Mouse (Mus musculus) Muller cell, postnatal 12 days (primary cell): ENCODE measurements around the gene Tpbgl.

Source experiments
- DNase-seq: peaks from one replicate; pipeline ENCODE4 v3.0.0-alpha.2; 2015; ENCODE audit errors: inconsistent ontology term

Tpbgl gene

DNA sequence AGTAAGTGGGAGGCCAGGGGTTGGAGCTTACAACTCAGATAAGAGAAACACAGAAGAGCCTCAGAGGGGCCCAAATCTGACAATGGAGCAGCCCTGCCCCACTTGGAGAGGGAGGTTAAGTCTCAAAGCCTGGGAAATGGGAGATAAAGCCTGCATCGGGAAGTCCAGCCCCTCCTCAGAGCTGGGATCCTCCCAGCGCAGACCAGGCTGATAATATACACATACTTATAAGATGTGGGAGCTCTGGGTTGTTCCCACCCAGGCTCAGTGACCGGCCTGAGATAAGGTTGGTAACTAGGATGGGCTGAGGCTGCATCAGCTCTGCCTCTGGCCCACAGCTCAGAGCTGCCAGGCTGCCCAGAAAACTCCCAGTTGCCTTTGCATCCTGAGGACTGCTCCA, 15.2 kb upstream of the Tpbgl start:
- DNase-seq: no peak

- DNase-seq: peak; percentile 22
Observed at GRCm38 (mm10) chr7:99641245-99641644, 14.3 kb upstream of the Tpbgl start.

DNA sequence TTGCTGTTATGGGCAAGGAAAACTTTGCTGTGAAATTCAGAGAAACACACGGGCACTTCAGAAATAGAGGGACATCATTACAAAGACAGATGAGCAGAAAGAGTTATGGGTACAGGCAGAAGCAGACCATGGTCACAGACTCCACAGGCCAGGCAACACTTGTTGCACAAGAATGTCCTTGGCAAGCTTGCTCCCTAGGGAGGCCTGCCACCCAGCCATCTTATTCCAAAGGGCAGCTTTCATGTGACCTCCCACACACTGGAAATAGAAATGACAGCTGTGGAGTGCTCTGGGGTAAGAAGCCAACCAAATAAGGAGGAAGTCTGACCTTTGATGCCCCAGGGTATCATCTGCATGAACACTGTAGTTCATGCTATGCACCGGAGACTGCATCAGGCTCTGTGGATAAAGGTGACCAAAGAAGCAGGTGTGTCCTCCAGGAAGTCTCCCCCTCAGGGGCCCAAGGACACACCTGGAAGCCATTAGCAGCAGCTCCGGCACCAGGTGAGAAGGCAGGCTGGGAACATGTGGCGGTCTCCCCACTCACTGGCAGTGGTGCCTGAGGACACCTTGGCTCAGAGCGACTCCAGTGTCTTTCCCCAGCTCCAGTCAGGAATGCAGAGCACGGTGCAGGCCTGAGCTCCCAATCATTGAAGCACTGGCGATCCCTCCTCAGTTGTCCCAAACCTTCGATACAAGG, 7.2 kb upstream of the Tpbgl start:
- DNase-seq: no peak

DNA sequence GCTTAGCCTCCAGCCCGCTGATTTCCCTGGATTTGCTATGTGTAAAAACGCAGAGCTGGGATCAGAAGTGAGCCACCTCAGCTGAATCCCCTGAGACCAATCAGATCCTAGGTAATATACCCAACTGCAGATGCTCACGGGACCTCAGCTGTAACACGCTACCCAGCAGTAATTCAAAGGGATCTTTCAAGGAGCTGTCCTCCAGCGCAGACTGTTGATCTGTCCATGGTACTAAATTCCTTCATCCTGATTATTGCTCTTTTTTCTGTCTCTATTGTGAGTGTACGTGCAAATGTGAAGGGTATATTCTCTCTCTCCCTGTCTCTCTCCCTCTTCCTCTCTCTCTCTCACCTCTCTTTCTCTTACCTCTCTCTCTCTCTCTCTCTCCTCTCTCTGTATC, 5.4 kb upstream of the Tpbgl start:
- peak; percentile 27 for DNase-seq

DNA sequence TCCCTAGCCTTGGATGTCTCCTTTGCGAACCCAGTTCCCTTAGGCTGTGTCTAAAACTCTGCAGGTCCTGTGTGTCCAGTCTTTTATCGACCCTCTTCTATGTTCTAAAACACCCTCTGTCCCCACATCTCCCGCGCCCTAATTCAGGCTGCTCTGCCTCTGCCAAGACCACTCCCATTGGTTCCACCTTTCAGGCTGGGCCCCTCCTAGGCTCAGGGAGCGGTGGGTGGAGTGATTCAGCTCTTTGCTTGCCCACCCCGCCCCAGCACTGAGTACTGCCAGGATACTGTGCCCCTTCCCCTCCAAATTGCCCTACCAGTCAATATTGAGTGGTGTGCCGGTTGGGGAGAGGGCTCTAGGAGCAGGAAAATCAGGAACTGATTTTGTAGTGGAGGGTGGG, 463 bp upstream of the Tpbgl start:
- DNase-seq: no peak

GRCm38 (mm10) chr7:99625722-99626375, 1.1 kb downstream of the Tpbgl start:
- DNase-seq: peak; percentile 80

- DNase-seq: no peak
Observed at GRCm38 (mm10) chr7:99618860-99619259, 8.0 kb downstream of the Tpbgl start.

- DNase-seq: no peak
Observed at GRCm38 (mm10) chr7:99618264-99618663, 8.6 kb downstream of the Tpbgl start.

DNA sequence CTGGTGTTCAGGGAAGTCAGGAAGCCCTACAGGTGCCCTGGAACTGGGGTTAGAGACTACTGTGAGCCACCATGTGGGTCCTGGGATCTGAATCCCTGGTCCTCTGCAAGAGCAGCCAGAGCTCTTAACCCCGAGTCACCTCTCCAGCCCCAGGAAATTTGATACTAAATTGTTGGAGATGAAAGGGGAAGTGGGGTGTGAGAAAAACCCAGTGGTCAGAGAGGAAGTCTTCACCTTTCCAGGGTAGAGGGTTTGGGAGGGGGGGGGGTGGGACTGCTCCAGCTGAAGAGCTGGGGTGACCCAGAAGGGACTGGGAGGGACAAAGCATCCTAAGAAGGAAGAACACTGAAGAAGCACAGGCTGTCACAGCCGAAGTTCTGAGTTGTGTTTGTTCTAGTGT, 19.3 kb downstream of the Tpbgl start:
- no peak for DNase-seq

- DNase-seq: peak; percentile 36
Observed at GRCm38 (mm10) chr7:99606766-99607165, 20.1 kb downstream of the Tpbgl start.

GRCm38 (mm10) chr7:99606303-99606702, 20.6 kb downstream of the Tpbgl start:
- no peak for DNase-seq

DNA sequence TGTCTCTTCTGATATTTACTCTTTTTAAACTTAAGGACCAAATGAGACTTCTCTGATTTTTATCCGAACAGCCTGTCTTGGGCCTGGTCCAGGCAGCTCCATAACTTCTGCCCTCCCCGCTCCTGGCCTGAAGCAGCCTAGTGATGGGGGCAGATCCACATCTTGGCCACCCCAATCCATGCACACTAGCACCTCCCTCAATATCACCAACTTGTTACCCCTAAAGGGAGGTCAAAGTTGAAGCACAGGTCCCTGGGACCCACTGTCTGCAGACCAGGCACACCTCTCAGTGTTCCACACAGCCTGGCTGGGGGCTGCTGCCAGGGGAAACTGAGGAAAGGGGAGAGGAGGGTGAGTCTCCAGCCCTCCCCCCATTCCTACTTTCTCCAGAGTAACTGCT, 21.8 kb downstream of the Tpbgl start:
- DNase-seq: no peak

DNA sequence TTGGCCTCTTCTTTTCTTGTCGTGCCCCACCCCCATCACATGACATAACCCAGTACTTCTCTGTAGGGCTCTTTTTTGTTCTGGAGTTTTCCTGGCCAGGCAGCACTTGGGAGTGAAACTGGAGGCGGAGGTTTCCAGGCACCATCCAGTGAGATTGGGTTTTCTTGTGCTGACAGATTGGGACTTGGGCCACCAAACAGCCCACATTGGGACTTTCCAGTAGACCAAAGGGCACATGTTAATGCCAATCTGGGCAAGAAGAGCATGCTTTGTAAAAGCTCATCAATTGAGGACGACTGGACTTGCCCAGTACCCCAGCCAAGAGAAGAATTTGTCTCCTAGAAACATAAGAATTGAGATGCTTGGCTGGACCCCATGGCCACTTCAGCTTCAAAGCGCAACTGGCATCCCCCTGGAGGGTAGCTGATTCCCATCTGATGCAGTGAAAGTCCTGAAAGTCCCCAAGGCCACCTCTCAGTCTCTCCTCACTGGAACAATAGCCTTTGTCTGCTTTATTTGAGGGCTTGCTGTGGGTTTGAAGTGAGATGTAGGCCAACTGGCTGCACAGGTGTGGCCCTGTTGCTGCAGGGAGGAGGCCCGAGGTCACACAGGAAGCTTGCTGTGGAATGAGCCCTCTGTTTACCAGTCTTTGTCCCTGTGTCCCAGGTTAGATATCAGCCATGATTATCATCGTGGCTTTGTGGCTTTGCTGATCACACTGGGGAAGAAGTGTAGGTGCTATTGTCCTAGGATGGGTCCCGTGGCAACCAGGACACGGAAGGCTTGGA, 22.8 kb downstream of the Tpbgl start:
- peak; percentile 86 for DNase-seq

DNA sequence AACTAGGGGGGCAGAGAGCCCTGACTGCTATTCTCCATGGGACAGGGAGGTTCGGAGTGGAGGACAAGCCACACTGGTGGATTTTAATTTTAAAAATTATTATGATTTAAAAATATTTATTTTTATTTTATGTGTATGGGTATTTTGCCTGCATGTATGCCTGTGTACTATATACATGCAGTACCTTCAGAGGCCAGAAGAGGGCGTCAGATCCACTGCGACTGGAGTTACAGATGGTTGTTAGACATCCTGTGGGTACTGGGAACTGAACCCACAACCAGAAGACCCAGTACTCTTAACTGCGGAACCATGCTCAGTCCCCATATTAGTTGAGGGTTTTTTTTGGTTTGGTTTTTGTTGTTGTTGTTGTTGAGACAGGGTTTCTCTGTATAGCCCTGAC, 28.2 kb downstream of the Tpbgl start:
- no peak for DNase-seq

DNA sequence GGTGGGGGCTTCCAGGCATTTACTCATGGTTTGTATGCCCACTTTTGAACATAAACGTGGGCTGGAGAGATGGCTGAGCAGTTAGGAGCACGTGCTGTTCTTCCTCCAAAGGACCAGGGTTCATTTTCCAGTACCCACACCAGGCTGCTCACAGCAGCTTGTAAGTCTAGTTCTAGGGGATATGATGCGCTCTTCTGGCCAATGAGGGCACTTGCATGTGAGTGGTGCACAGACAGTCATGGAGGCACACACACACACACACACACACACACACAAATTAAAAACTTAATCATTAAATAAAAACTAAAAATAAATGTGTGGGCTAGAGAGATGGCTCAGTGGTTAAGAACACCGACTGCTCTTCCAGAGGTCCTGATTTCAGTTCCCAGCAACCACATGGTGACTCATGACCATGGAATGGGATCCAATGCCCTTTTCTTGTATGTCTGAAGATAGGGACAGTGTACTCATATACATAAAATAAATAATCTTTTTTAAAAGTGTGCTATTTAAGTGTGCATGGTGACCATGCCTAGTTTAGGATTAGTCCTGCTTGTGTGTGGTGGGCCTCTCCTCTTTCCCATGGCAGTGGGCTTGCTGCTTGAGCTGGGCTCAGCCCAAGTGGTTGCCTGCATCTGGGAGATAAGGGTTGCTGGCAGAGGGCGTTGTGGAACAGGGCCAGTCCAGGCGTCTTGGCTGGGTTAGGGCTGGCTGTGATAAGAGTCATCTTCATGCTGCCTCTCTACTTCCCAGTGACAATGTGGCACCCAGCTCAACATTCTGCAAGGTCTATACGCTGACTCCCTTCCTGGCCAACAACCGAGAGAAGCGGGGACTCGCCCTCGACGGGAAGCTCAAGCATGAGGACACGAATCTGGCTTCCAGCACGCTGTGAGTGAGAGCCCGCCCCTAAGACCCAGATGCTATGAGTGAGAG, 32.8 kb downstream of the Tpbgl start:
- DNase-seq: no peak

GRCm38 (mm10) chr7:99592669-99593068, 34.2 kb downstream of the Tpbgl start:
- no peak for DNase-seq

DNA sequence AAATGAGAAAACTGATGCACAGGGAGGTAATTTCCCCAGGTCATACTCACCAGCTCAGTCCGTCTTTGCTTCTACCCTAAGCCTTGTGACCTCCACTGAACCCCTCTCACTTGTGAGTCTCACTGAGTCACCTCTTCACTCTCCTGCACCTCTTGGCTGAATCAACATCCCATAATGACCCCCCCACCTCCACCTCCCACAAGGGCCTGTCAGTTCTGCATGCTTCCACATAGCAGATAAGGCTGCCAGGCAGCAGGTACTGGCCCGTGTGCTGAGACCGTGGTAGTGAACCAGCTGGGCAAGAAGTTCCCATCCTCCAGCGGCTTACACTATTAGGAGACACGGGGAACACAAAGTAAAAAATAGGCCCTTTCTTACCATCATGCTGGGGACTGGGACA, 36.3 kb downstream of the Tpbgl start:
- no peak for DNase-seq

DNA sequence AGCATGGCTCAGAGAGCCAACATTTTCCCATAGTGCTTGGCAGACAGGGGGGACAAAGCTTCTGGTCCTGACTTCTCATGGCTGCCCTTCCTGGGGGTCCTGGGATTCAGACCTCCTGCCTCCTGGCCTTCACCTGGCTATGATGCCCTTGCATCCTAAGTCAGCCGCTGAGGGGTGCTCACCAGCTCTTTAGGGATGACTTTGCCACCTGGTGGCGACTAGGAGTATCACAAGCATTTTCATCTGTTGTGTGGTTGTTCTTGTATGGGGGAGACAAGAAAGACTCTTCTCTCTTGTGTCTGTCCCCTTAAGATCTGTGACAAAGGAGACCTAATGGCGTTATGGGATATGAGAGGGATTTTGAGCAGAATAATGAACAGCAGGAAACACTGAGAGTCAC, 36.8 kb downstream of the Tpbgl start:
- DNase-seq: no peak

GRCm38 (mm10) chr7:99585976-99586375, 40.9 kb downstream of the Tpbgl start:
- peak; percentile 47 for DNase-seq

- DNase-seq: no peak
Observed at GRCm38 (mm10) chr7:99583625-99584024, 43.3 kb downstream of the Tpbgl start.

GRCm38 (mm10) chr7:99582867-99583266, 44.0 kb downstream of the Tpbgl start:
- DNase-seq: no peak

DNA sequence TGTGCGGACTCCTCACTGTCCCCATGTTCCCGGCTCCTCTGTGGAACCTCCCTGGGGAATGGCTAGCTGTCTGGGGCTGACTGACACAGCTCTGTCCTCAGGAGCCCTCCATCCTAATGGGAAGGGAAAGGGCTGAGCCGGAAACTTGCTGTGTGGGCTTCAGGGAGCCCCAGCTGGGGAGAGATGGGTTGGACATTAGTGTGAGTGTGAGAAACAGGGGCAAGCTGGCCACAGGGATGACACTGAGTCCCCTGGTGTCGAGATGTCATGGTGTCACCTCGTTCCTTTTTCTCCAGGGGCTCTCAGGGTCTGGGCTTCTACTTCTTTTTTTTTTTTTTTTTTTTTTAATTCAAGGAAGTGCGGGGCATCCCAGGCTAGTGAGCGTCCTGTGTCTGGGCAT, 44.6 kb downstream of the Tpbgl start:
- DNase-seq: no peak
